8 mouse cellular contexts compared by ENCODE assay signal in genomic region chr3:66292356-66292946, GRCm38 (mm10). TPM values are rescaled to one million over a fixed set of nuclear protein-coding genes. Genes with fewer than 3 reads are reported as not detected.
A peak's percentile ranks its signal among the peaks of the same experiment; 100 is the strongest.
DNase-seq lines count a peak whose midpoint lies in the region; ATAC-seq lines count a peak whose summit lies in the region.

No protein-coding gene starts in this region.

- H3K27me3 ChIP-seq in heart, embryonic 12.5 days (replicated peaks) = no peaks in the 10 kb centered on the region
- H3K27me3 ChIP-seq in embryonic facial prominence, embryonic 10.5 days (replicated peaks; ENCODE audit: low read depth, poor library complexity, severe bottlenecking) = no peaks in the 10 kb centered on the region
- no peaks in the 10 kb centered on the region for H3K27me3 ChIP-seq in hindbrain, embryonic 10.5 days (ENCODE audit: insufficient read depth, poor library complexity, severe bottlenecking)
- H3K27me3 ChIP-seq in limb, embryonic 13.5 days = no peaks in the 10 kb centered on the region
- no peaks in the 10 kb centered on the region for H3K27me3 ChIP-seq in midbrain, embryonic 14.5 days (ENCODE audit: control insufficient read depth, insufficient read depth, low read length)

- peak overlapping the region; percentile 40 for H3K4me3 ChIP-seq in heart, embryonic 12.5 days
- peak overlapping the region; percentile 40 for H3K4me3 ChIP-seq in embryonic facial prominence, embryonic 10.5 days
- H3K4me3 ChIP-seq in hindbrain, embryonic 10.5 days = peak overlapping the region; percentile 37
- peak overlapping the region; percentile 34 for H3K4me3 ChIP-seq in limb, embryonic 13.5 days
- H3K4me3 ChIP-seq in midbrain, embryonic 14.5 days (replicated peaks; ENCODE audit: low read depth, low read length) = peak overlapping the region; percentile 18; the same call in 1 of the 2 replicates

- H3K36me3 ChIP-seq in heart, embryonic 12.5 days = no peaks in the 10 kb centered on the region
- H3K36me3 ChIP-seq in embryonic facial prominence, embryonic 10.5 days (replicated peaks) = no peaks in the 10 kb centered on the region
- no peaks in the 10 kb centered on the region for H3K36me3 ChIP-seq in hindbrain, embryonic 10.5 days
- no peaks in the 10 kb centered on the region for H3K36me3 ChIP-seq in limb, embryonic 13.5 days
- H3K36me3 ChIP-seq in midbrain, embryonic 14.5 days (ENCODE audit: control insufficient read depth, insufficient read depth, low read length) = no peaks in the 10 kb centered on the region

- H3K27ac ChIP-seq in heart, embryonic 12.5 days (ENCODE audit: poor library complexity, severe bottlenecking) = peak overlapping the region; percentile 69
- H3K27ac ChIP-seq in embryonic facial prominence, embryonic 10.5 days (replicated peaks) = peak overlapping the region; percentile 92
- H3K27ac ChIP-seq in hindbrain, embryonic 10.5 days = peak overlapping the region; percentile 89
- peak overlapping the region; percentile 86 for H3K27ac ChIP-seq in limb, embryonic 13.5 days
- H3K27ac ChIP-seq in midbrain, embryonic 14.5 days (replicated peaks; ENCODE audit: low read depth, low read length) = 0 out of 2 replicates have a peak overlapping the region, but pooled peaks have one; percentile 20

- H3K9ac ChIP-seq in heart, embryonic 12.5 days = peak overlapping the region; percentile 69
- peak overlapping the region; percentile 54 for H3K9ac ChIP-seq in limb, embryonic 13.5 days
- H3K9ac ChIP-seq in midbrain, embryonic 14.5 days (replicated peaks; ENCODE audit: low read length) = peak overlapping the region; percentile 31; the same call in 1 of the 2 replicates

- H3K4me2 ChIP-seq in heart, embryonic 12.5 days = peak overlapping the region; percentile 74
- H3K4me2 ChIP-seq in limb, embryonic 13.5 days (replicated peaks) = peak overlapping the region; percentile 62
- H3K4me2 ChIP-seq in midbrain, embryonic 14.5 days (ENCODE audit: low read length) = peak overlapping the region; percentile 49

- H3K9me3 ChIP-seq in heart, embryonic 12.5 days (replicated peaks) = 0 out of 2 replicates have a peak, but pooled peaks cover 4% of the 10 kb centered on the region
- no peaks in the 10 kb centered on the region for H3K9me3 ChIP-seq in embryonic facial prominence, embryonic 10.5 days
- no peaks in the 10 kb centered on the region for H3K9me3 ChIP-seq in hindbrain, embryonic 10.5 days
- 0 out of 2 replicates have a peak, but pooled peaks cover 7% of the 10 kb centered on the region for H3K9me3 ChIP-seq in limb, embryonic 13.5 days
- H3K9me3 ChIP-seq in midbrain, embryonic 14.5 days (ENCODE audit: control insufficient read depth, low read length) = no peaks in the 10 kb centered on the region

- WGBS in heart, embryonic 12.5 days = 3% methylated on average over 20 of the region's 20 CpGs
- 3% methylated on average over 20 of the region's 20 CpGs for WGBS in embryonic facial prominence, embryonic 10.5 days
- 9% methylated on average over 20 of the region's 20 CpGs for WGBS in hindbrain, embryonic 10.5 days
- 4% methylated on average over 20 of the region's 20 CpGs for WGBS in limb, embryonic 13.5 days
- 14% methylated on average over 20 of the region's 20 CpGs for WGBS in midbrain, embryonic 14.5 days

- DNase-seq in heart, adult 8-10 months (ENCODE audit: low spot score) = no peak
- DNase-seq in embryonic facial prominence, embryonic 10.5 days (ENCODE audit: low spot score) = peak; percentile 90
- peak; percentile 80 for DNase-seq in hindbrain, embryonic 10.5 days (ENCODE audit: low spot score)
- peak; percentile 35 for DNase-seq in midbrain, embryonic 14.5 days
- no peak for DNase-seq in spleen, adult 18-20 months

- peak; percentile 90 for ATAC-seq in heart, embryonic 12.5 days (ENCODE audit: insufficient number of reproducible peaks, low FRiP score)
- ATAC-seq in limb, embryonic 13.5 days (ENCODE audit: low FRiP score, low read depth) = peak; percentile 94
- peak; percentile 38 for ATAC-seq in midbrain, embryonic 14.5 days (ENCODE audit: low FRiP score, low TSS enrichment)
- ATAC-seq in granulocyte monocyte progenitor cell, adult 5-6 weeks (replicated peaks; ENCODE audit: poor library complexity, severe bottlenecking) = no peak

- H3K4me1 ChIP-seq in heart, embryonic 12.5 days (replicated peaks) = peaks cover 10% of the 10 kb centered on the region; the same call in 1 of the 2 replicates
- H3K4me1 ChIP-seq in embryonic facial prominence, embryonic 10.5 days = peaks cover 26% of the 10 kb centered on the region
- H3K4me1 ChIP-seq in hindbrain, embryonic 10.5 days (replicated peaks) = peaks cover 35% of the 10 kb centered on the region
- peaks cover 23% of the 10 kb centered on the region for H3K4me1 ChIP-seq in limb, embryonic 13.5 days
- peaks cover 10% of the 10 kb centered on the region; the same call in 1 of the 2 replicates for H3K4me1 ChIP-seq in midbrain, embryonic 14.5 days (ENCODE audit: control insufficient read depth, insufficient read depth, low read length)

RNA-seq across cellular contexts. Expression of gene Veph1, which starts 4.2 kb away (rescaled TPM):
- 0.75 and 1.2 TPM in 2 replicates for polyA plus RNA-seq in heart, embryonic 12.5 days (2016; fragmentation: Nextera tagmentation; extraction: Ambion mirVana)
- total RNA-seq in heart, adult 8-10 months (2022) = under 1 TPM in 1 of 4 experiments, not detected in 3; 0.03 TPM
- polyA plus RNA-seq in embryonic facial prominence, embryonic 10.5 days (2016; fragmentation: Nextera tagmentation; extraction: Ambion mirVana) = 2.4 and 3.0 TPM in 2 replicates
- polyA plus RNA-seq in hindbrain, embryonic 10.5 days (2016; fragmentation: Nextera tagmentation; extraction: Ambion mirVana) = 9.3 and 11.4 TPM in 2 replicates
- 2.1 and 2.9 TPM in 2 replicates for polyA plus RNA-seq in limb, embryonic 13.5 days (2015; fragmentation: Nextera tagmentation; extraction: Ambion mirVana)
- polyA plus RNA-seq in midbrain, embryonic 14.5 days (2014; fragmentation: Nextera tagmentation; extraction: Ambion mirVana) = 6.3 and 10.6 TPM in 2 replicates
- not detected in 2 replicates for total RNA-seq in granulocyte monocyte progenitor cell, adult 5-6 weeks (2014; fragmentation: Nextera tagmentation)
- not detected in 2 replicates for total RNA-seq in granulocyte monocyte progenitor cell, adult 5-6 weeks (2017)

Comparison
In these comparisons a context has a peak if more than half of its experiments do, and no peak if none do; other contexts are left out.
1. H3K27ac ChIP-seq: peak in every context shown above with its lines; median percentile 92 in embryonic facial prominence, embryonic 10.5 days; 89 in hindbrain, embryonic 10.5 days; 86 in limb, embryonic 13.5 days; 69 in heart, embryonic 12.5 days; 20 in midbrain, embryonic 14.5 days.
2. DNase-seq: peak in embryonic facial prominence, embryonic 10.5 days (single experiment), hindbrain, embryonic 10.5 days (single experiment) and midbrain, embryonic 14.5 days (single experiment); none in heart, adult 8-10 months (single experiment) and spleen, adult 18-20 months (0 of 2).
3. Peak in every context shown above with its lines, with median percentiles within 50 percentile points of each other: H3K4me2 ChIP-seq, H3K4me3 ChIP-seq and H3K9ac ChIP-seq.